Mouse (Mus musculus): ENCODE measurements around the gene Baz1a.

Baz1a gene

GRCm38 (mm10) chr12:55013626-55014398, at the start of gene Baz1a:
Baz1a (minus strand) TSS chr12:55014348.
- in situ Hi-C loops (cut with MboI; ENCODE audit: low pct_unique_long_range_greater_than_20kb in 1 of 2, low sequenced_read_pairs in 2 of 2, unreplicated experiment in 1 of 2): no loop called here

GRCm38 (mm10) chr12:55062141-55062540, 48.0 kb upstream of the Baz1a start:
- in situ Hi-C loops (cut with MboI; ENCODE audit: low pct_unique_long_range_greater_than_20kb in 1 of 2, low sequenced_read_pairs in 2 of 2, unreplicated experiment in 1 of 2): no loop called here

- in situ Hi-C loops (cut with MboI; ENCODE audit: low pct_unique_long_range_greater_than_20kb in 1 of 2, low sequenced_read_pairs in 2 of 2, unreplicated experiment in 1 of 2): no loop called here
Observed at GRCm38 (mm10) chr12:55061006-55061405, 46.9 kb upstream of the Baz1a start.

GRCm38 (mm10) chr12:55060212-55060898, 46.2 kb upstream of the Baz1a start:
- in situ Hi-C loops (cut with MboI; ENCODE audit: low pct_unique_long_range_greater_than_20kb in 1 of 2, low sequenced_read_pairs in 2 of 2, unreplicated experiment in 1 of 2): no loop called here

GRCm38 (mm10) chr12:55059812-55060211, 45.7 kb upstream of the Baz1a start:
- in situ Hi-C loops (cut with MboI; ENCODE audit: low pct_unique_long_range_greater_than_20kb in 1 of 2, low sequenced_read_pairs in 2 of 2, unreplicated experiment in 1 of 2): no loop called here

- in situ Hi-C loops (cut with MboI; ENCODE audit: low pct_unique_long_range_greater_than_20kb in 1 of 2, low sequenced_read_pairs in 2 of 2, unreplicated experiment in 1 of 2): no loop called here
Observed at GRCm38 (mm10) chr12:55058865-55059615, 44.9 kb upstream of the Baz1a start.

- in situ Hi-C loops (cut with MboI; ENCODE audit: low pct_unique_long_range_greater_than_20kb in 1 of 2, low sequenced_read_pairs in 2 of 2, unreplicated experiment in 1 of 2): no loop called here
Observed at GRCm38 (mm10) chr12:55056703-55057102, 42.6 kb upstream of the Baz1a start.

GRCm38 (mm10) chr12:55054551-55055241, 40.5 kb upstream of the Baz1a start:
- in situ Hi-C loops (cut with MboI; ENCODE audit: low pct_unique_long_range_greater_than_20kb in 1 of 2, low sequenced_read_pairs in 2 of 2, unreplicated experiment in 1 of 2): no loop called here

- in situ Hi-C loops (cut with MboI; ENCODE audit: low pct_unique_long_range_greater_than_20kb in 1 of 2, low sequenced_read_pairs in 2 of 2, unreplicated experiment in 1 of 2): no loop called here
Observed at GRCm38 (mm10) chr12:55053267-55053666, 39.1 kb upstream of the Baz1a start.

- in situ Hi-C loops (cut with MboI; ENCODE audit: low pct_unique_long_range_greater_than_20kb in 1 of 2, low sequenced_read_pairs in 2 of 2, unreplicated experiment in 1 of 2): no loop called here
Observed at GRCm38 (mm10) chr12:55051210-55052173, 37.3 kb upstream of the Baz1a start.

- in situ Hi-C loops (cut with MboI; ENCODE audit: low pct_unique_long_range_greater_than_20kb in 1 of 2, low sequenced_read_pairs in 2 of 2, unreplicated experiment in 1 of 2): no loop called here
Observed at GRCm38 (mm10) chr12:55049731-55050353, 35.7 kb upstream of the Baz1a start.

GRCm38 (mm10) chr12:55041011-55041410, 26.9 kb upstream of the Baz1a start:
- in situ Hi-C loops (cut with MboI; ENCODE audit: low pct_unique_long_range_greater_than_20kb in 1 of 2, low sequenced_read_pairs in 2 of 2, unreplicated experiment in 1 of 2): no loop called here

- in situ Hi-C loops (cut with MboI; ENCODE audit: low pct_unique_long_range_greater_than_20kb in 1 of 2, low sequenced_read_pairs in 2 of 2, unreplicated experiment in 1 of 2): no loop called here
Observed at GRCm38 (mm10) chr12:55027088-55027487, 12.9 kb upstream of the Baz1a start.

- in situ Hi-C loops (cut with MboI; ENCODE audit: low pct_unique_long_range_greater_than_20kb in 1 of 2, low sequenced_read_pairs in 2 of 2, unreplicated experiment in 1 of 2): no loop called here
Observed at GRCm38 (mm10) chr12:55023284-55023683, 9.1 kb upstream of the Baz1a start.

- in situ Hi-C loops (cut with MboI; ENCODE audit: low pct_unique_long_range_greater_than_20kb in 1 of 2, low sequenced_read_pairs in 2 of 2, unreplicated experiment in 1 of 2): no loop called here
Observed at GRCm38 (mm10) chr12:55019421-55019877, 5.3 kb upstream of the Baz1a start.

- in situ Hi-C loops (cut with MboI; ENCODE audit: low pct_unique_long_range_greater_than_20kb in 1 of 2, low sequenced_read_pairs in 2 of 2, unreplicated experiment in 1 of 2): no loop called here
Observed at GRCm38 (mm10) chr12:55017119-55017721, 3.1 kb upstream of the Baz1a start.
